Mouse (Mus musculus): Measurements from ENCODE around the gene BC049762.

The BC049762 gene

GRCm38 (mm10) chr11:51214021-51214420, 48.8 kb downstream of the BC049762 start:
- DNase-seq = no peak

DNA sequence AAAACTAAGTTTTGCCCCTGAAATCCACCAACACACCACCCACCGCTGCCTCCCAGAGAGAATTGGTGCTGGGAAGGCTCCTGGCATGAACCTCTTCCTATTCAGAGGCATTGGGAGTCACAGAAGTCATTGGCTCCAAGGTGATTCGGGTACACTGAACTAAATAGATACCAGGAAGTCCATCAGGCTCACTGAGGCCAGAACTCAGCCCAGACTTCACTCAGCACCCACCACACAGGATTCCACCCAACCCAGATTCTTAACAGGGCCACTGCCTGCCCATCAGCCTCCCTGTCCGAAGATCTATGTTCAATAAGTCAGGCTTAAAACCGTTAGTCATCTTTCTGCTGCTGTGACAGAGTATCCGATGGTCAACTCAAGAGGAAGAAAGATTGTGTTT, 51.4 kb downstream of the BC049762 start:
- DNase-seq = no peak

DNA sequence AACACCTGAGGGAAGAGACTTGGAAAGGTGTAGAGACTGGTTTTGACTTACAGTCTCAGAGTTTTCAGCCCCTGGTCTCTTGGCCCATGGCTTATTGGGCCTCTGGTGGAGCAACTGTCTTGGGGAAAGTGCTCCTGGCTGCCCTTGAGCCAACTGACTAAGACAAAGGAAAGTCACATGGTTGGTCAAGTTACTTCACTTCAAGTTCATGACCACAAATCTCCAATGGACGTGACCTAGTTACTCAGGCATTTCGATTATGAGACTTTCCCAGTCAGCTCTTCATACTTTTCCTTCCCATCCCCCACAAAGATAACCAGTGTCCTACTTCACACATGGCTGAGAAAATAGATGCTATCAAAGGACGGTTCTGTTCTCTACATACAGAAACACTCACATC, 55.1 kb downstream of the BC049762 start:
- DNase-seq = no peak
